Mouse (Mus musculus) bone marrow, adult 2 months (tissue): Measurements from ENCODE around the gene Tmem140.

Experiments
- CTCF ChIP-seq: fragments of 200-500 bp; IDR thresholded peaks from 2 replicates; pipeline ENCODE4 v1.5.1; 2011; ENCODE audit warnings: low read length, control low read depth; ENCODE audit not compliant: control insufficient read depth, insufficient read depth
- POLR2A ChIP-seq: fragments of 200-500 bp; IDR thresholded peaks from 2 replicates; pipeline ENCODE4 v1.6.1; 2011; ENCODE audit warnings: low read depth, mild to moderate bottlenecking, control low read depth, low read length, borderline replicate concordance; ENCODE audit not compliant: control insufficient read depth

DNA sequence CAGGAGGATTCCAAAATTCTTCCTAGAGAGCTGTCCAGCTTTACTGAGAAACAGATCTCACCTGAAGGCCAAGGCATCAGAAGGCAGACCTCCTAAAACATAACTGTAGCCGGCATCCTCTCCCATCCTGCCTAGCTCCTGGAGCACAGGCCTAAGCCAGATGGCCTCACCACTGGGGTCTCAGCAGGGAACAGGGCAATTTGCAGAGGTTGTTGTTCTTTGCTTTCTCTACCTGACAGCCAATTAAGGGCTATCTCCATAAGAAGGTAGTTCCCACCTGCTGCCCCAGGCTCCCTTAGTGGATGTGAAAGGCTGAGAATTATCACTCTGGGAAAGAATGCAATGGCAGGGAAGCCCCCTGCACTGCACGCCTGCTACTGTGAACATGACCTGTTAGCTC lies 38.0 kb downstream of the Tmem140 start:
- TF ChIP-seq POLR2A (no peak), CTCF (no peak)
